Mouse (Mus musculus) heart, adult 18-20 months (tissue): Measurements from ENCODE around the gene Sema3d. TPM values are rescaled to one million over a fixed set of nuclear protein-coding genes. Genes with fewer than 3 reads are reported as not detected.
A peak's percentile ranks its signal among the peaks of the same experiment; 100 is the strongest.

Source experiments
- DNase-seq, 2 experiments: peaks; one replicate each; pipeline ENCODE4 v3.0.0; 2021 to 2022; ENCODE audit warnings: mixed read lengths in 1 of 2
- total RNA-seq, 2 experiments: library from RNA; stranded (reverse); gene quantifications; 2 replicates each; pipeline ENCODE4 v1.2.3; 2021

The Sema3d gene
- total RNA-seq, 2 experiments from 2014 or later, result 2.8 to 5.1 TPM

GRCm38 (mm10) chr5:12499037-12499436 lies 115.9 kb downstream of the Sema3d start:
- no peak for DNase-seq

GRCm38 (mm10) chr5:12499791-12500504 lies 116.8 kb downstream of the Sema3d start:
- DNase-seq, result peak in 1 of 2 experiments; percentile 10

GRCm38 (mm10) chr5:12512471-12512870 lies 129.3 kb downstream of the Sema3d start:
- DNase-seq, result no peak

GRCm38 (mm10) chr5:12515283-12515682 lies 132.1 kb downstream of the Sema3d start:
- no peak for DNase-seq

- no peak for DNase-seq
These were observed 142.1 kb downstream of the Sema3d start for GRCm38 (mm10) chr5:12525235-12525767.

GRCm38 (mm10) chr5:12528596-12528995 lies 145.4 kb downstream of the Sema3d start:
- no peak for DNase-seq

GRCm38 (mm10) chr5:12529771-12530170 lies 146.6 kb downstream of the Sema3d start:
- no peak for DNase-seq

GRCm38 (mm10) chr5:12541268-12541667 lies 158.1 kb downstream of the Sema3d start:
- DNase-seq, result peak in 1 of 2 experiments; percentile 28

- no peak for DNase-seq
These were observed 166.0 kb downstream of the Sema3d start for GRCm38 (mm10) chr5:12549046-12549669.

- no peak for DNase-seq
These were observed 172.2 kb downstream of the Sema3d start for GRCm38 (mm10) chr5:12555401-12555800.

- DNase-seq, result no peak
These were observed 174.7 kb downstream of the Sema3d start for GRCm38 (mm10) chr5:12557889-12558288.

GRCm38 (mm10) chr5:12561740-12562139 lies 178.6 kb downstream of the Sema3d start:
- no peak for DNase-seq

GRCm38 (mm10) chr5:12562204-12562603 lies 179.0 kb downstream of the Sema3d start:
- peak; percentile 27 to 53 for DNase-seq

- no peak for DNase-seq
These were observed 179.9 kb downstream of the Sema3d start for GRCm38 (mm10) chr5:12563132-12563531.

GRCm38 (mm10) chr5:12564602-12565220 lies 181.5 kb downstream of the Sema3d start:
- DNase-seq, result no peak

GRCm38 (mm10) chr5:12566568-12566967 lies 183.4 kb downstream of the Sema3d start:
- no peak for DNase-seq

- no peak for DNase-seq
These were observed 191.4 kb downstream of the Sema3d start for GRCm38 (mm10) chr5:12574551-12574950.

GRCm38 (mm10) chr5:12575262-12575661 lies 192.1 kb downstream of the Sema3d start:
- no peak for DNase-seq

GRCm38 (mm10) chr5:12579752-12580151 lies 196.6 kb downstream of the Sema3d start:
- no peak for DNase-seq

GRCm38 (mm10) chr5:12582540-12582939 lies 199.4 kb downstream of the Sema3d start:
- DNase-seq, result no peak

- no peak for DNase-seq
These were observed 200.2 kb downstream of the Sema3d start for GRCm38 (mm10) chr5:12583293-12583834.

- no peak for DNase-seq
These were observed 201.7 kb downstream of the Sema3d start for GRCm38 (mm10) chr5:12584886-12585285.
